Mouse (Mus musculus): Measurements from ENCODE around the gene Fam72a. TPM values are rescaled to one million over a fixed set of nuclear protein-coding genes. Genes with fewer than 3 reads are reported as not detected.

Gene Fam72a
- total RNA-seq, 2 experiments from 2014 or later = 0.95 to 1.8 TPM

DNA sequence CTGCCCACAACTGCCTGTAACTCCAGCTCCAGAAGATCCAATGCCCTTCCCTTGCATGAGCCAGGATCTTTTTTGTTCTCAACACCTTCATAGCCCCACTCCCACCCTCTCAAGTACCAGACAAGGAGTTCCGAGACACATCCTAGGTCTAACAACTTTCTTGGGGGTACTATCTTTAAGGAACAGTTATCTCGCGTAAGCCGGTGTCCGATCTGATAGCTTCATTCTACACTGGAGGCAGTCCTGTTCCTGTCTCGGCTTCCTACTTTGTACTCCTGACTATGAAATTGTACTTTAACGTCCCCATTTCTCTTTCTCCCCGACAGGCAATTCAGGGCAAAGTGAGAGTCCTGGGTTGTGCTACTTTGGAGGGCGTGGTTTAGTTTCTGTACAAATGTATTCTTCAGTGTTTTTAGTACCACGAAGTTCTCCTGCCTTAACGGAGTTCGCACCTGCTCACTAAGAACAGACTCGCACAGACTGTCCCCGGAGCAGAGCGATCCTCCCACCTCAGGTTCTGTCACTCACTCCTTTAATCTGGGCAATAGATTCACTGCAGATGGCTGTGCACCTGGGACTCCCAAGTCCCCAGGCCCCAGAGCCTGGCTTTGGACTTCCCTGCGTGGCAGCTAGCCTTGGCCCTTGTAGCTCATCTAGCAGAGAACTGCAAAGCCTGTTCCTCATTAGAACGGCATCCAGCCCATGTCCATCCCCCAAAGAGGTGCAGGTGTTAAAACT lies 51.4 kb downstream of the Fam72a start:
- DNase-seq (ENCODE audit: low spot score in 2 of 2) = peak; percentile 22 to 56

GRCm38 (mm10) chr1:131580389-131580788 lies 52.7 kb downstream of the Fam72a start:
- DNase-seq (ENCODE audit: low spot score in 2 of 2) = no peak

DNA sequence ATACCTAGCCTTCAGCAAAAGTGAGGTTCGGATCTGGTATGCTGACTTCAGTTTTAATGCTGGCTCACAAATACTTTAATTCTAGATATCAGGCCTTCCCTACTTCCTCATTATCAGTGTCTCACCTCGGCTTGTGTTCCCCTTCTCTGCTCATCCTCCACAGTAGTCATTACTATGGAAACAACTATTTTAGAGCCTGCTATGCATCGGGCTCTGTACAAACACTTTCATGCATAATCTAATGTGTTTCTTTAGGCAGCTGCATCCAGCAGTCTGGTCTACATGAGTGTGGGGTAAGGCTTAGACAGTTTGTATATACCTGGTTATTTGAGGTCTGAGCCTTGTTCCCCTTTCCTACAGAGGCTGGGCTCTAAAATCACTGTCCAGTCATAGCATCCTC lies 55.9 kb downstream of the Fam72a start:
- no peak for DNase-seq (ENCODE audit: low spot score in 2 of 2)

DNA sequence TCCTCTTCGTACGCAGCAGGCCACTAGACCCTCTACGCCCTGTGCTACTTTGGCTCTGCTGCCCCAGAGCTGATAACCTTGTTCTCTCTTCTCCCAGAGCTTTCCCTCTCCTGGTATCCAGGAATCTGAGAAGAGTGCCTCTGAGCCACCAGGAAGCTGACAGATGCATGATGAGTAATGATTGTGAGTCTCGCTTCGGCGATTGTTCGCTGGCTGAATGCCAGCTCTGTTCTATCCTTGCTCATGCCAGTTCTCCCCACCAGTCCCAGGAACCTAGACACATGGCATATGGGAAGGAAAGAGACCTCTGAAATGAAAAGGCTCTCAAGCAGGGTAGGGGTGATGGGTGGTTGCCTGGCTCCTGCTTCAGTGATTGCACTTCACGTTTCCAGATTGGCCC lies 59.1 kb downstream of the Fam72a start:
- DNase-seq (ENCODE audit: low spot score in 2 of 2) = peak; percentile 52 to 57

Small RNA genes lying within 50 kb of the gene (microRNA-seq; reads per million reads assigned to microRNA genes)
- gene Gm24273 = 0 reads per million in 2 experiments

Other genes starting within 250 kb of the Fam72a start
- 1 to 10 TPM; 3.0 to 3.9 TPM for gene Ikbke, start 248.3 kb upstream of the Fam72a start, total RNA-seq (2021)
- gene Srgap2, start 551 bp upstream of the Fam72a start, total RNA-seq (2021) = 100 to 1,000 TPM; 116 to 117 TPM
- gene Avpr1b, start 71.3 kb downstream of the Fam72a start, total RNA-seq (2021) = under 1 TPM; 0.21 to 0.37 TPM
- gene Ctse, start 110.4 kb downstream of the Fam72a start, total RNA-seq (2021) = not detected
- gene Rab7b, start 160.8 kb downstream of the Fam72a start, total RNA-seq (2021) = 1 to 10 TPM; 3.8 to 4.1 TPM
- gene Slc26a9, start 216.1 kb downstream of the Fam72a start, total RNA-seq (2021) = under 1 TPM; 0.26 to 0.30 TPM

Data from layer of hippocampus, postnatal 14 days (tissue).